Mouse (Mus musculus) forebrain, embryonic 16.5 days (tissue): ENCODE measurements around the gene Plxna4. TPM values are rescaled to one million over a fixed set of nuclear protein-coding genes. Genes with fewer than 3 reads are reported as not detected.

Source experiments
- ATAC-seq: fragments of 200-750 bp; cut with Nextera tagmentation; 2 replicates; pipeline ENCODE4 v1.8.0; 2017; ENCODE audit warnings: mild to moderate bottlenecking, moderate library complexity
- H3K27ac ChIP-seq: fragments of 300-500 bp; sonication (generic); 2 replicates; pipeline ENCODE4 v1.5.1; 2014; ENCODE audit warnings: low read length, control low read depth
- H3K27me3 ChIP-seq: fragments of 300-500 bp; sonication (generic); replicated peaks from 2 replicates; pipeline ENCODE4 v1.6.1; 2014; ENCODE audit warnings: low read length; ENCODE audit not compliant: control insufficient read depth, insufficient read depth
- H3K36me3 ChIP-seq: fragments of 300-500 bp; sonication (generic); 2 replicates; pipeline ENCODE4 v1.6.1; 2014; ENCODE audit not compliant: control insufficient read depth, insufficient read depth
- H3K4me1 ChIP-seq: fragments of 300-500 bp; sonication (generic); replicated peaks from 2 replicates; pipeline ENCODE4 v1.6.1; 2014; ENCODE audit warnings: low read length; ENCODE audit not compliant: control insufficient read depth, insufficient read depth
- H3K4me2 ChIP-seq: fragments of 300-500 bp; sonication (generic); 2 replicates; pipeline ENCODE4 v1.6.1; 2014; ENCODE audit warnings: mild to moderate bottlenecking, low read length, control low read depth
- H3K4me3 ChIP-seq: fragments of 300-500 bp; sonication (generic); replicated peaks from 2 replicates; pipeline ENCODE4 v1.5.1; 2014; ENCODE audit warnings: mild to moderate bottlenecking, low read length, control low read depth
- H3K9ac ChIP-seq: fragments of 300-500 bp; sonication (generic); replicated peaks from 2 replicates; pipeline ENCODE4 v1.6.1; 2014; ENCODE audit warnings: low read depth, low read length, control low read depth
- H3K9me3 ChIP-seq: fragments of 300-500 bp; sonication (generic); 2 replicates; pipeline ENCODE4 v1.6.1; 2016; ENCODE audit warnings: low read length; ENCODE audit not compliant: control insufficient read depth
- WGBS: fragments of 180-500 bp; shearing (Covaris S2); extraction: QIAGEN DNeasy Blood & Tissue Kit; methylation state at CpG from one replicate; pipeline ENCODE4 v1.1.7; 2014; 5-methylcytosine and 5-hydroxymethylcytosine counted together
- polyA plus RNA-seq: library from polyadenylated mRNA; unstranded; fragments of >200 nt; fragmentation: Nextera tagmentation; extraction: Ambion mirVana; gene quantifications from 2 replicates; pipeline ENCODE4 v1.2.1, GENCODE M21; 2015

Plxna4 gene
- polyA plus RNA-seq = 25.8 and 28.2 TPM in 2 replicates

DNA sequence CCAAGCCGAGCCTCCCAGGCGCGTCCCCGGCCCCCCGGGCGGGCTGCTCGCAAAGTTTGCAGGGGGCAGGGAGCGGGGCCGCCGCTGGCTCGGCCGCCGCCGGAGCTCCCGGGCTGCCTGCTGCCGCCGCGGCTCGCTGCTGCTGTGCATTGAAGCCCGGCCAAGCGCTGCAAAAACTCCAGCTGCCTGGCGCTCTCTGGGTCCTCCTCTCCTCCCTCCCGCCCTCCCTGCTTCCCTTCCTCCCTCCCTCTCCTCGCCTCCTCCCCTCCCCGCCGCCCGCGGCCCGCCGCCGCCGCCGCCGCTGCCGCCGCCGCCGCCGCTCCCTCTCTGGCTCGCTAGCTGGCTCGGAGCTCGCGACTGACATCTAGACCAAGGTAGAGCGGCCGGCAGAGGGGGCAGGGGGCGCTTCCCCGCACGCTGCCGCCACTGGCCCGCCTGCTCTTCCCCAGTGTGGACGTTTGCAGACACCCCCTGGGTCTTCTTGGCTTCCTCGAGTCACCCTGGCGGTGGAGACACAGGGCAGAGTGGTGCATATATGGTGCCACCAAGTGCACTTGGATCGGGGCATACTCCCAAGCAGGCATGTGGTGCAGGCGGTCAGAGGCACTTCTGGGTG is at the start of gene Plxna4:
TSS of gene Plxna4 (minus strand) at position 137 of the 616 bp plus-strand sequence.
- H3K4me1 ChIP-seq = peaks cover 20% of the 10 kb centered on the region
- peak; percentile 71 for ATAC-seq
- WGBS = 2% methylated on average over 30 of the region's 55 CpGs

DNA sequence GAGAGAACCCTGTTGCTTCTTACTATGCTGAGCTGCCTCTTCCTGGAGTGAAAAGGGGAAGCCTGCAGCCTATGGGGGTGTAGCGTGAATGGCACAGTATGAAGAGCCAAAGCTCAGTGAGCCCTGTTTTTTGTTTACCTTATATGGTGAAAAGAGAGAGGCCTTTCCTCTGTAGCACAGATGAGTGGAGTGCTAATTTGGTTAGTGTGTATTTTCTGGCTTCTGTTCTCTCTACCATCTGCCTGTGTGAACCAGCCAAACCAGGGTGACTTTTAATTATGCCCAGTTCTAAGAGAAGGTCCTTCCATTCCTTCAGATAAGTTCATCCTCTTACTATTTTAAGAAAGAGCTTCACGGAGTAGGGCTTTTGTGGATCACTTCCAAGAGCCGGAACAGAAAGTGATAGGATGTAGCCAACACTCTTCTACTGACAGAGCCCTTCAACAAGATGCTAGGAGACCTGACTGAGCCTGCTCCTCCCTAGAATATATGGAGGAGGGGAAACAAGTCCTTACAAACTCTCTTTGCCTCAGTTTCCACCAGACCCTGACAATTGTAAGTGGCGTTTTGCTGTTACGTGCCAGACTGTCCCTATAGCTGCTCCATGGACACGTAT is 49.7 kb upstream of the Plxna4 start:
- no peak for ATAC-seq
- H3K9ac ChIP-seq = no peak overlapping the region
- H3K36me3 ChIP-seq = no peaks in the 10 kb centered on the region
- 72% methylated on average over 6 of the region's 6 CpGs for WGBS
- H3K27me3 ChIP-seq = no peaks in the 10 kb centered on the region
- no peak overlapping the region for H3K27ac ChIP-seq
- H3K9me3 ChIP-seq = no peaks in the 10 kb centered on the region
- no peaks in the 10 kb centered on the region for H3K4me1 ChIP-seq
- no peak overlapping the region for H3K4me3 ChIP-seq
- H3K4me2 ChIP-seq = no peak overlapping the region

More for the DNA sequence above, at the start of gene Plxna4:
- Histone ChIP-seq H3K27me3 (no peaks in the 10 kb centered on the region), H3K4me3 (peak within 1 kb of the TSS; percentile 78), H3K4me2 (peak within 1 kb of the TSS; percentile 83), H3K9me3 (no peaks in the 10 kb centered on the region), H3K27ac (peak within 1 kb of the TSS; percentile 93), H3K36me3 (no peaks in the 10 kb centered on the region), H3K9ac (peak within 1 kb of the TSS; percentile 92)

DNA sequence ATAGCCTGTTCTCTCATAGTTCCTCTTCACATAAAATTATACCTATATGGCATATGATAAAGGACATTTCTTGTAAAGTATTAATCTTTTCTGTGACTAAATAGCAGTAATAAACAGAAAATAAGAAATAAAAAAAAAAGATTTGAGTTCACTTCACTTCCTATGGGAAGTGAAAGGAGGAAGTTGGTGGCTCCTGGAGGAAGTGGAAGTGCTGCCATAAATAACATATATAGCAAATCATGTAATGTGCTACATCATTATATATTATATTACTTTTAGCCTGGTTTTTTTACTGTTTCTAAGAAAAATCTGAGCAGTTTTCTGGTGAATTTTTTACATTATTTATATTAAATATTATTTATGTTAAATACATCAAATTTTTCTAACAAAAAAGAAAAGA is 22.7 kb upstream of the Plxna4 start:
- H3K27ac ChIP-seq = no peak overlapping the region
- ATAC-seq = no peak

DNA sequence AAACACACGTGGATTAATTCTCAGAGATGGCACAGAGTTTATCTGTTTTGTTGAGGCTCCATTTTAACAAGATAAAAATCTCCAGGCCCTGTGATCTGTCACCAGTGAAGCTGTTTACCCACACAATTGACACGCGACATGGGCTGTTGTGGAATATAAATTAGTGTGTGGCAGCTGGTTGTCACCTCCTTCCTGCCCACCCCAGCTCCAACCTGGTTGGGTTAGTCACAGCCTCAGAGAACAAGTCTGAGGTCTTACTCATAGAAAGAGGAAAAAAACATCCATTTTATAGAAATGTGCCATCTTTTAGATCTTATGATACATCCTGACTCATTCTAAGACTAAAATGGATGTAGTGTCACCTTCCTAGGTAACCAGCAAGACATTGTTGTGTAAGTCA is 18.8 kb upstream of the Plxna4 start:
- WGBS = 77% methylated on average over 3 of the region's 3 CpGs
- Histone ChIP-seq H3K4me1 (no peaks in the 10 kb centered on the region), H3K27ac (no peak overlapping the region), H3K27me3 (no peaks in the 10 kb centered on the region), H3K4me2 (no peak overlapping the region), H3K4me3 (no peak overlapping the region), H3K9ac (no peak overlapping the region), H3K36me3 (no peaks in the 10 kb centered on the region), H3K9me3 (no peaks in the 10 kb centered on the region)
- ATAC-seq = no peak

More for the DNA sequence above, 22.7 kb upstream of the Plxna4 start:
- Histone ChIP-seq H3K4me1 (no peaks in the 10 kb centered on the region), H3K9ac (no peak overlapping the region), H3K36me3 (no peaks in the 10 kb centered on the region), H3K27me3 (no peaks in the 10 kb centered on the region), H3K4me3 (no peak overlapping the region), H3K9me3 (no peaks in the 10 kb centered on the region), H3K4me2 (no peak overlapping the region)

DNA sequence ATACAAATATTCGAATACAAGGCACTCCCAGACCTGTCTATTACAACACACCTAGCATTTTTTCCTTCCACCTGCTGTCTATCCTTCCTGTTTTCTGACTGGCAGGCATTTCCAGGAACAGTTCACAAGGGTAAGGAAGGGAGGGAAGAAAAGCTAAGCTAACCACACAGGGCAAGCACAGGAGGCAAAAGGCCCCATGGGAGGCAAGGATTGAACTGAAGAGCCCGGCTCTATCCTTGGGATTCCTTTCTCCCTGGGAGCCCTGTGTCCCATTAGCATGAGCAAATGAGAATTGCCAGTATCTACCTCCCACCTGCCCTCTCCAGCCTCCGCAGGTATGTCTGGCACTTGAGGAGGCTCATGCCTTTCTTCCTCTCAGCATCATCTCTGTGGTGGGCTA is 17.6 kb upstream of the Plxna4 start:
- H3K36me3 ChIP-seq = no peaks in the 10 kb centered on the region
- H3K9me3 ChIP-seq = no peaks in the 10 kb centered on the region
- H3K4me3 ChIP-seq = no peak overlapping the region
- 21% methylated on average over 3 of the region's 3 CpGs for WGBS
- H3K9ac ChIP-seq = no peak overlapping the region
- H3K27ac ChIP-seq = no peak overlapping the region
- no peak for ATAC-seq
- H3K4me1 ChIP-seq = no peaks in the 10 kb centered on the region
- no peak overlapping the region for H3K4me2 ChIP-seq
- no peaks in the 10 kb centered on the region for H3K27me3 ChIP-seq

DNA sequence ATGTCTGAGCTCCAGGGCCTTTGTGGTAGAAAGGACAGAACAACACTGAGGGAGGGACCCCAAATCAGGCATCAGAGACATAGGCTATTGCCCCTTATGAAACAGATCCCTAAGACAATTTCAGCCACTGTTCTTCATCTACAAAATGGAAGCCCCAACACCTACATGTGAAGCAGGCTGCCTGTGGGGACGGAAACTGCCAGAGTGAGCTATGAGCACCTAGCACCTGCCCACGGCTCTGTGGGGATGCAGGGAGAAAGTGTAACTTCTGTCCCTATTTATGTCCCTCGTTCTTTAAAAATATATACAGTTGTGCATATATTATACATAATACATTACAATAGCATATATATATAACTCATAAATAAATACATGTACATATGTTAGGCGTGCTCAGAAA is 16.9 kb upstream of the Plxna4 start:
- no peak for ATAC-seq
- H3K4me3 ChIP-seq = no peak overlapping the region
- H3K9ac ChIP-seq = no peak overlapping the region
- WGBS = 88% methylated on average over 4 of the region's 4 CpGs
- H3K36me3 ChIP-seq = no peaks in the 10 kb centered on the region
- H3K27ac ChIP-seq = no peak overlapping the region
- H3K9me3 ChIP-seq = no peaks in the 10 kb centered on the region
- no peak overlapping the region for H3K4me2 ChIP-seq
- H3K27me3 ChIP-seq = no peaks in the 10 kb centered on the region
- no peaks in the 10 kb centered on the region for H3K4me1 ChIP-seq

DNA sequence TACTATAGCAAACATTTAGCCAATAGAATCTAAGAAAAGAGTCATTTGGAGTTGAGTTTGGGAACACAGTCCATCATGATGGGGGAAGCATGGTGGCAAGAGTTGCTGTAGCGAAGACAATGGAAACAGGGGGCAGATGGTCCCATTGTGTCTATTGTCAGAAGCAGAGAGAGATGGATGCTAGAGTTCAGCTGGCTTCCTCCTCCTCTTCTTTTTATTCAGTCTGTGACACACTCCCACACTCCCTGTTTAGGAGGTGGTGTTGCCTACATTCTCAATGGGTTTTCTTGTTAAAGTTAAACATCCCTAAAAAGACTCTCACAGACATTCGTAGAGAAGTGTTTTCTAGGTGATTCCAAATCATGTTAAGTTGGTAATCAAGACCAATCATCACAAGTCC is 14.1 kb upstream of the Plxna4 start:
- Histone ChIP-seq H3K9ac (no peak overlapping the region), H3K9me3 (no peaks in the 10 kb centered on the region), H3K4me1 (no peaks in the 10 kb centered on the region), H3K27me3 (no peaks in the 10 kb centered on the region), H3K36me3 (no peaks in the 10 kb centered on the region), H3K4me3 (no peak overlapping the region), H3K27ac (no peak overlapping the region), H3K4me2 (no peak overlapping the region)
- 75% methylated on average over 2 of the region's 2 CpGs for WGBS
- no peak for ATAC-seq

DNA sequence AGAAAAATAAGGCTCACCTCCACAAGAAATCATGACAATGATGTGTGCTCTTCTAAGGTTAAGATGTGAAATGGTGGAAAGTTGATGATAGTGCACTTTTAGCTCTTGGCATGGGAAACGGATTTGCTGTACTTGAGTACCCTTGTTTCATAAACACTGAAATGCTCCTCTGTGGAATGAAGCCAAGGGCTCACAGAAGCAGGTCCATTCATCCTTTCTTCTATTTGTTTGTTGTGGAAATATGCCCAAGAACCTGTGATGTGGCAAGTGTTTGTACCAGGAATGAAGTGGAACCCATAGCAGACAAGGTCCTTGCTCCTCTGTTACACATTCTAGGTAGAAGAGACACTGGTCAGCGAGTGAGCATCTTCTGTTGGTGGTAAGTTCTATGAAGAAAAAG is 13.3 kb upstream of the Plxna4 start:
- 64% methylated on average over 2 of the region's 2 CpGs for WGBS
- H3K4me2 ChIP-seq = no peak overlapping the region
- no peak overlapping the region for H3K4me3 ChIP-seq
- H3K36me3 ChIP-seq = no peaks in the 10 kb centered on the region
- H3K9me3 ChIP-seq = no peaks in the 10 kb centered on the region
- no peak overlapping the region for H3K9ac ChIP-seq
- H3K27me3 ChIP-seq = no peaks in the 10 kb centered on the region
- no peak overlapping the region for H3K27ac ChIP-seq
- H3K4me1 ChIP-seq = no peaks in the 10 kb centered on the region
- no peak for ATAC-seq

DNA sequence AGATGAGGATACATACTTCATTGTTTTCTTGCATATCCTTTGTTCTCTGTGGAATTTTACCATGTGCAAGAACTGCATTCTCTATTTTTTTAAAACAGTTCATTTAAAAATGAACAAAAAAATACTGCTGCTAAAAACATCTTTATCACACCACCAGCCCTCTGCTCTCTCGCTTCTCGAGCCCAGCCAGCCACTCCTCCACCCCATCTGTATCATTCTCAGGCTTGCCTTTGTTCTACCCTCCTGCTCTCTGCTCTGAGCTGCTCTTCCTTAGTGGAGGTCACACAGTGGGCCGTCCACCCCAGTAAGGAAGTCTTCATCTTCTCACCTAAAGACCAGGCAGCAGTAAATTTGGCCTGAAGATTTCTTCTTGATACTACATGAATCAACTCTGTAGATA is 7.6 kb upstream of the Plxna4 start:
- H3K27ac ChIP-seq = no peak overlapping the region
- 47% methylated on average over 3 of the region's 3 CpGs for WGBS
- no peak for ATAC-seq

More for the DNA sequence above, 7.6 kb upstream of the Plxna4 start:
- H3K4me2 ChIP-seq = no peak overlapping the region
- no peak overlapping the region for H3K4me3 ChIP-seq
- H3K9me3 ChIP-seq = no peaks in the 10 kb centered on the region
- no peaks in the 10 kb centered on the region for H3K4me1 ChIP-seq
- H3K36me3 ChIP-seq = no peaks in the 10 kb centered on the region
- no peaks in the 10 kb centered on the region for H3K27me3 ChIP-seq
- no peak overlapping the region for H3K9ac ChIP-seq
